Mouse (Mus musculus) mouse trophoblast stem cell (cell line): Measurements from ENCODE around the gene Trp53tg5.

Experiments used
- in situ Hi-C, 2 experiments: fragments of 300-500 bp; cut with MseI, MboI; formaldehyde crosslinking; loops; 2 replicates in 1 of 2; 3 replicates in 1 of 2; pipeline ENCODE4 v1.15.1; 2025

The Trp53tg5 gene

GRCm38 (mm10) chr2:164473624-164474023 is at the start of gene Trp53tg5:
Gene Trp53tg5, minus strand, starts transcription at chr2:164473724.
- in situ Hi-C loops = no loop called here

DNA sequence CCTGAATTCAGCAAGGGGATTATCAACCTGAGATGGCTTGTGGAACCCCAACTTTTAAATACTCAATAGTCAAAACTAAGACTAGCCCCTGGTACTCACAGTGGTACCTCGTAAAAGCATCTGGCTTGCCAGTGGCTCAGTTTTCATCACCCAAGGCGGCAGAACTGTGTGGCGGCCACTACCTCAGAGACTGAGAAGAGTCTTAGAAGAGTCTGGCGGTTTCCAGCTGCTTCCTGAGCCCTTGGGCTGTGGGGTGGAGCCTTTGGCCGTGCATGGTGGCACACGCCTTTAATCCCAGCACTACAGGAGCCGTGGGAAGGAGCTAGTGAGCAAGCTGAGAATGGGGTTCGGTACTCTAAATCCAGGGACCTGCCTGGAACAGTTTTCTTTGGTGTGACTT is 48.8 kb upstream of the Trp53tg5 start:
- in situ Hi-C loops = no loop called here

- in situ Hi-C loops = no loop called here
Measured at GRCm38 (mm10) chr2:164521841-164522240, 48.3 kb upstream of the Trp53tg5 start.

GRCm38 (mm10) chr2:164520782-164521181 is 47.3 kb upstream of the Trp53tg5 start:
- in situ Hi-C loops = no loop called here

DNA sequence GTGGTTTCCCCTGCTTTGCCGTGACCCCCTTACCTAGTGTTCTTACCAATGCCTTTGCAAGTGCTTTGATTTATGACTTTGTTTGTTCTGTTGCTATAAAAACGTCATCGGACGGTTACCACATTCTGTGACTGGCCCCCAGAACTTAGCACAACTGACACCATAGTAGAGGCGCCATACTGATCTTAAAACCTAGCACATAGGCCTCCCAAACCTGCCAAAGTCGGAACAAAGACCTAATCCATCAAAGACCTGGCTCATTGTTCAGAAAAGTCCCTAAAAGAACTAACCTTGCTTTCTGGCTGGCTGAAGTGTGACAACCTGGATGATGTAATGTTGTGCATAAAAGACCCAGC is 45.6 kb upstream of the Trp53tg5 start:
- in situ Hi-C loops = loop anchor here in 1 of 2 experiments (10.0 kb wide), 1 partner anchor 104 kb away; no protein-coding TSS in a partner anchor

DNA sequence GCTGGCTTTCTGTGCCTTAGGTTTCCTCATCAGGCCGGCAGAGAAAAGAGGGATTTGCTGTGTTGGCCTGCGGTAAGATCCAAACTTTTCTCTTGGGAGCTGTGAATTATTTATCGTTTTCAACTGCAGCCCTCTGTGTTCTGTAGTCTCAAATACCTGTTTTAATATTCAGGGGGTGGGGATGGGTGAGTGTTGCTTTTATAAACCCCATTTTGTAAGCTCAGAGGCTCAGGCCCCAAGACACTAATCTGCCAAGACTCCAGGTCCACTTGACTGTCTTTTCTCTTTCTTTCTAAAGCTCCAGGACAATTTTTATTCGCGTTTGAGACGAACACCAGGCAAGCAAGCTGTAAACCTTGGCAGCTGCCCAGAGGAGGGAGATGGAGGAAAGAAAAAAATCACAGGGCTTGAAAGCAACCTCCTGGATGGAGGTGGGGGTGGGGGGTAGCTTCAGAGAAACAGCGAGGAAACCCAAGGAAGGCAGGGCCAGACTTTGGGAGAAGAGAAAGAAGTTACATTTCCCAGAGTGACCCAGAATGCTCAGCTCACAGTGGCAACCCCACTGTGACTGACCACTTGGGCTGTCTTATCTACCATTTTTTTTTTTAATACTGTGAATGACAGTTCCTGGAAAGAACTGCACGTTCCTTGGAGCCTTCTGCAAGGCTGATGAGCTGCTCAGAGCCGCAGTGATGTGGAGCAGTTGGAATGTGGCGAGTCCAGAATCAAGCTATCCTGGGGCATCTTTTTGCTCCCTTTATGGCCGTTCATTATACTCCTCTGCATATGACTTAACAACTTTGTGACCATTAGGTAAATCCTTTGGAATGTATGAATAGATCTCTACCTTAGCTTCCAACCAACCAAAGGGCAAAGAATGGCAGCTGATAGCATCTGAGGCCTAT is 45.0 kb upstream of the Trp53tg5 start:
- in situ Hi-C loops = loop anchor here in 1 of 2 experiments (10.0 kb wide), 1 partner anchor 104 kb away; no protein-coding TSS in a partner anchor

GRCm38 (mm10) chr2:164517485-164518221 is 44.1 kb upstream of the Trp53tg5 start:
- in situ Hi-C loops = loop anchor here in 1 of 2 experiments (10.0 kb wide), 1 partner anchor 103 kb away; no protein-coding TSS in a partner anchor

GRCm38 (mm10) chr2:164516592-164516991 is 43.1 kb upstream of the Trp53tg5 start:
- in situ Hi-C loops = loop anchor here in 1 of 2 experiments (10.0 kb wide), 1 partner anchor 102 kb away; no protein-coding TSS in a partner anchor

DNA sequence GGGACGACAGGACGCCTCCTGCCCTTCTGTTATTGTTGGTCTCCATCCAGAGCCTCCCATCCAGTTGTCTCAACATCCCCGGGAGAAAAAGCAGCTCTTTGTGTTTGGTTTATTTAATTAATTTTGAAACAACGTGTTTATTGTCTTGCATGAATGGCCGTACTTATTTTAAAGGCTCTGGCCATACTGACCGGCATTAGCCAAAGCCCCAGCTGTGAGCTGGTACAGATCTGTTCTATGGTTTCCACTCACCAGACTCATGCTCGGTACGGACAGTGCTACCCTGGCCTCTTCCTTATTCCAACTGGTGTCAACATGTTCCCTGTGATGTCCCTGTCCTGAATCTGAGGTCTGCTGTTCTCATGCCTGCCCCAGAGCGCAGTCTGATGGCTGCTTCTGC is 42.4 kb upstream of the Trp53tg5 start:
- in situ Hi-C loops = loop anchor here in 1 of 2 experiments (10.0 kb wide), 1 partner anchor 101 kb away; no protein-coding TSS in a partner anchor

DNA sequence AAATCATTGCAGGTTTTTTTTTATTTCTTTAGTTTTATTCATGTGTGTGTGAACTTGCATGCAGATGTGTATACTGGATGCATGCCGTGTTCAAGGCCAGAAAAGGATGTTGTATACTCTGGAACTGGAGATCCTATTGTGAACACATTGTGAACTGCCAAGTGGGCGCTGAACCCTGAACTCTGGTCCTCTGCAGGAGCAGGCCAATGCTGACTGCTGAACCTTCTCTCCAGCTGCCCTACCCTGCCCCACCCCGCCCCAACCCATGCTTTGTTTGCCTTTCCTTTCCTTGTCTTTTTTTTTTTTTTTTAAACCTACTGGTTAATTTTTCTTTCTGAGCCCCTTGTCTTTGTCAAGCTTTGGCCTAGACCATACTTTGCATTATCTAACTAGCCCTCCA is 41.4 kb upstream of the Trp53tg5 start:
- in situ Hi-C loops = loop anchor here in 1 of 2 experiments (10.0 kb wide), 1 partner anchor 100 kb away; no protein-coding TSS in a partner anchor

GRCm38 (mm10) chr2:164513389-164513788 is 39.9 kb upstream of the Trp53tg5 start:
- in situ Hi-C loops = loop anchor here in 1 of 2 experiments (10.0 kb wide), 1 partner anchor 99 kb away; no protein-coding TSS in a partner anchor

DNA sequence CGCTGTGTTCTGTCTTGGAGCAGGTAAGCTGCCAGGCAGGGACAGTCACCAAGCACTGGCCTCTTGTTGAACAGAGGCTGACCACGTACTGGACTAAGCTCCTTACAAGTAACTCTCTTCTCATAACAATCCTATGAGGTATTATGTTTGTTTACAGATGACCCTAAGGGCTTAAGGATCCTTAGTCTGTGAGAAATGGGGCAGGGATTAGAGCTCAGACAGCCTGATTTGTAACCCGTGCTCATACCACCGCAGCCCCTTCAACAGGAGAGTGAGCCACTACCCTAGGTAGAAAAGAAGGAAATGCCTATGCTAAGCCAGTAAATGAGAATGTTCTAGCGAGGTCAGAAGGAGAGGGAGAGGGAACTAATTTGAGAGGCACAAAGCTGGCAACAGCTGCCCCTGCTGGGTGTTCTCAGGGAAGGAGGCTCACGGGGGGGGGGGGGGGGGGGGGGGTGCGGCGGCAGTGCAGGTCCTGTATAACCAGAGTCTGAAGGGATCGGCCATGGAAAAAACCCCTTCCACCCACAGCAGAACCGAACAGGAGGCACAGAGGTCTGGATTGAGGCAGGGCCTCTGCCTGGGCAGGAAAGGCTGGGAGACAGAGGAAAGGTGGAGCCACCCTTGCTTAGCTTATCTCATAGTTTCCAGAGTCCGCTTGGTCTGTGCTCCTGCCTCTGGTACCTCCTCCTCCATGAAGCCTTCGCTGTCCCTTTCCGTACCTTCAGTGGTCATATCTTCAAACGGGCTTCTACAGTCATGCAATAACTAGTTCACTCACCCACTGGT is 38.8 kb upstream of the Trp53tg5 start:
- in situ Hi-C loops = loop anchor here in 1 of 2 experiments (10.0 kb wide), 1 partner anchor 98 kb away; no protein-coding TSS in a partner anchor

GRCm38 (mm10) chr2:164510621-164511190 is 37.2 kb upstream of the Trp53tg5 start:
- in situ Hi-C loops = loop anchor here in 1 of 2 experiments (10.0 kb wide), 1 partner anchor 96 kb away; no protein-coding TSS in a partner anchor

DNA sequence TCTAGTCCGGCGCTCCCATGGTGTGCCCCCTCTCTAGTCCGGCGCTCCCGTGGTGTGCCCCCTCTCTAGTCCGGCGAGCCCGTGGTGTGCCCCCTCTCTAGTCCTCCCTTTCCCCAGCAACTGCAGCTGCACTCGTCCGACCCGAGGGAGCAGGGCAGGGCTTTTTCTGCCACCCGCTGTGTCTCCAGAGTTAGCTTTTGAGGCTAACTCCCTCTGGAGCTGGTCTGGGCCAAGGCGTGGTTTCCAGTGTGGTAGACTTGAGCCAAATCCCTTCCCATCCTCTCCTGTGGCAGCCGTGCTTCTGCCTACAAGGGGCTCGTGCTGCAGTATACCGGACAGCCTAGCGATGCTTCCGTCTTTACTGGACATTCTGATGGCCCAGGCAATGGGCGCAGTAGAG is 34.3 kb upstream of the Trp53tg5 start:
- in situ Hi-C loops = no loop called here

- in situ Hi-C loops = no loop called here
Measured at GRCm38 (mm10) chr2:164505619-164506347, 32.3 kb upstream of the Trp53tg5 start.

GRCm38 (mm10) chr2:164504919-164505318 is 31.4 kb upstream of the Trp53tg5 start:
- in situ Hi-C loops = no loop called here

GRCm38 (mm10) chr2:164500511-164500910 is 27.0 kb upstream of the Trp53tg5 start:
- in situ Hi-C loops = no loop called here

DNA sequence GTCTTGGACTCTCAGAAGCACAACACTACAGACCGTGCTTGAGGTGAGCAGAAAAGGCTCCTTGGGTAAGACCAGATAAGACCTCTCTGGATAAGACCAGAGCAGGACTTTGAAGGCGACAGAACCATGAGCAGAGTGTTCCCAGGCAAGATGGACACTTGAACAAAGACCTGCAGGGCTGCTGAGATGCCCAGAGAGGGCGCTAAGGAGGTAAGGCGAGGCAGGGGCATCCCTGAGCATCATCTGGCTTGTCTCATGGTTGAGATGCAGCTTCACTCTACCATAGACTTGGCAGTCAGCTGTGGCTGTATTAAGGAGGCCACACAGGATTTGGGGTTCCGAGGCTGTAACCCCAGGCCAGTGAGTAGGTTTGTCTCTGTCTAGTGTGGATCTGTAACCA is 25.8 kb upstream of the Trp53tg5 start:
- in situ Hi-C loops = no loop called here

DNA sequence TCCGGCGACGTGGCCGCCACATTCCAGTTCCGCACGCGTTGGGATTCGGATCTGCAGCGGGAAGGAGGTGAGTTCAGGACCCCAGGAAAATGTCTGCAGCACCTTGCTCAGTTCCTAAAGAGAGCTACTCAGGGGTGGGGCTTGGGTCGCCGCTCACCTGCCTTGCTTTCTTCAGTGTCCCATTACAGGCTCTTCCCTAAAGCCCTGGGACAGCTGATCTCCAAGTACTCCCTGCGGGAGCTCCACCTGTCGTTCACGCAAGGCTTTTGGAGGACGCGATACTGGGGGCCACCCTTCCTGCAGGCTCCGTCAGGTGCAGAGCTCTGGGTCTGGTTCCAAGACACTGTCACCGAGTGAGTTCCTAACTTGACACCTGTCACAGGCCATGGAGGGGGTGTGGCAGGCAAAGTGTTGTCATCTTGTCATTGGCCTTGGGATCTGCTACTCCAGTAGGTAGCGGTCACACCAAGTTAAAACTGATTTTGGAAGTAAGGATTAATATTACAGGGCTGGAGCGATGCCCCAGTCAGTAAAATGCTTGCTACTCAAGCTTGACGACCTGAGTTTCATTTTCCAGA is 24.3 kb upstream of the Trp53tg5 start:
- in situ Hi-C loops = no loop called here
